Mouse (Mus musculus): ENCODE results near the gene Bank1. TPM values are rescaled to one million over a fixed set of nuclear protein-coding genes. Genes with fewer than 3 reads are reported as not detected.

The Bank1 gene
- polyA plus RNA-seq (2012; rRNA removed; ENCODE audit: low replicate concordance), result 0.54 and 0.82 TPM in 2 replicates

GRCm38 (mm10) chr3:136325783-136326182 is at the start of gene Bank1:
TSS of gene Bank1 (minus strand) at chr3:136326066.

All from subcutaneous adipose tissue, adult 2 months (tissue).